Mouse (Mus musculus) adrenal gland, adult (tissue): ENCODE measurements at regions not wholly inside any gene's neighbourhood (a gene's known extent, or its start where the extent isn't known, plus 50 kb on each side); places are given as distances from the start of the nearest gene placed in this dataset.
A peak's percentile ranks its signal among the peaks of the same experiment; 100 is the strongest.

ENCODE experiments used
- DNase-seq, 2 experiments: peaks; one replicate each; pipeline ENCODE4 v3.0.0; 2022 to 2023; ENCODE audit warnings: low spot score in 1 of 2; ENCODE audit not compliant: inconsistent age in 2 of 2

DNA sequence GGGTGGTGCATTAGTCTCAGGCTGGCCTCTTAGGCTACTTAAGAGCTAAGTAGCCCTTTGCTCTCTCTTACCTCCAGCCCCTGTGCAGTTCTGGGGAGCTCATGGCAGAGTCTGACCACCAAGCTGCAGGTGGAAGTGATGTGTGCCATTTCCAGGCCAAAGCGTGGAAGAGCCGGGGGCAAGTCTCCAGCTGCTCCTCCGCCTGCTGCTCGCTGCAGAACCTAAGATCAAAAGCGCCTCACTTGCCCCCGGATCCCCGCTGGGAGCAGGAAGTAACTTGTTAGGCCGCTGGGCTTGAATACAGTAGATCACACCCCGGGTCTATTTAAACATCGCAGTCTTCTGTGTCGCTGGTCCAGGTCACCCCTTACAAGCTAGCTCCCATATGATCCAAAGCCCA, 246.8 kb upstream of the Prox1 start:
- no peak for DNase-seq

DNA sequence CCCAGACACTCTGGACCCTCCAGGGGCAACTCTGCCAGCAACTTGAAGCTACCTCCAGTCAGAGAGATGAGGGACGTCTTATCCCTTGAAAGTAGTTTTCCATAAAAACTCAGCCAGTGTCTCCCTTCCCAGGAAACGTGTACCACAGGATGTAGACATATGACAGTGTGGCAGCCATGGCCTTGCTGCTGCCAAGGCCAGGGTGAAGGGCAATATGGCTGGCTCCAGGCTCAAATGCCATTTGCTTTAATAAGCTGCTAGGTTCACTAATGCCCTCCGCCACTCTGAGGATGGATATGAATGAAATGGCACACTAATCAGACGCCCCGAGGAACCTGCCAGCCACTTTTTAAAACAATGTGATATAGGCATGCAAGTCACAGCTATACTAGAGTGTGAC, 241.2 kb upstream of the Prox1 start:
- DNase-seq = peak; percentile 43 to 75

DNA sequence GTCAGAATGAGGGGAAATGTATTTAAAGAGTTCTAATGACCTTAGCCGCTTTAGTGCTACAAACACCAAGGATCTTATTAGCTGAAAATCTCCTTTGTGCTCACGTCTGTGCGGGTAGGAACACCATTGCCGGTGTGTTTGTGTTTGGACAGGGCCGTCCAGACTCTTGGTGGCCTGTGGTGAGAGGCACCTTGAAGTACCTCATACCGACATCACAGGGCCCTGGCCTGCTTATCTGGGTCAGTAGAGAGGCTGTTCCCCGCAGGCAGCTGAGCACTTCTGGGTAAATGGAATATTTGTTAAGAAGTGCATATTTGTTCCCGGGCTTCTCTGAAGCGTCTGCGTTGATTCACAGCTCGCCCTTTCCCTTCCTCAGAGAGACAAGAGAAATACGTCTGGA, 232.8 kb upstream of the Prox1 start:
- no peak for DNase-seq

DNA sequence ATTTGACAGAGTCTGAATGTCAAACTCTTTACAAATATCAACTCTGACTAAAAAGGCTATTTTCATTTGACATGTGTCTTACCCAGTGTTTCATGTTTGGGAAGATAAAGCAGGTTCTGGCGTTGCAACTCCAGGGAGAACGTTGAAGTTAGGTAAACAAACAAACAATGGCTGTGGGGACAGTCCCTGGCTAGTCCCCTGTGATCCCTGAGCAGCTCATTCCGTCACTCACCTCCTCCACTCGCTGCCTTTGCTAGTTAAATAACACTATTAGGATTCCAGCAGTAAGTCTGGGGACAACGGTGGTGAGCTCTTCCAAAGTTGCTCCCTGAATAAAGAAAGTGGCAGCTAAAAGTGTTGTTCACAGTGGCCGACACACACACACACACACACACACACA, 227.8 kb upstream of the Prox1 start:
- DNase-seq = no peak

DNA sequence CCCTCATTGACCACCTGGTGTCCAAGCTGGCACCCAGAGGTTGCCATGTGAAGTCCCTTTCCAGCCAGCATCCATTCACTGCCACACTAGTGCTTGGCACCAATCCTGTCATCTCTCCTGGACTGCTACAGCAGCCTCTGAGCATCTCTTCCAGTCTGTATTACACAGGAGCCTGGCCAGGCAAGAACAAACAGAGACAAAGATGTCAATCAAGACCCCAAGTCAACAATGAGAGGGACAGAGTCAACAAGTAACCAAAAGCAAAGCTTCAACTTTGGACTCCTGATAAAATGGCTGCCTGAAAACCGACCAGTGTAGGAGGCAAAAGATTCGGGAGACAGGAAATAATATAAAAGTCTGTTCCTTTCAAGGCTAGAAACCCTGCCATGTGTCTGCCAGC, 227.3 kb upstream of the Prox1 start:
- DNase-seq = no peak

DNA sequence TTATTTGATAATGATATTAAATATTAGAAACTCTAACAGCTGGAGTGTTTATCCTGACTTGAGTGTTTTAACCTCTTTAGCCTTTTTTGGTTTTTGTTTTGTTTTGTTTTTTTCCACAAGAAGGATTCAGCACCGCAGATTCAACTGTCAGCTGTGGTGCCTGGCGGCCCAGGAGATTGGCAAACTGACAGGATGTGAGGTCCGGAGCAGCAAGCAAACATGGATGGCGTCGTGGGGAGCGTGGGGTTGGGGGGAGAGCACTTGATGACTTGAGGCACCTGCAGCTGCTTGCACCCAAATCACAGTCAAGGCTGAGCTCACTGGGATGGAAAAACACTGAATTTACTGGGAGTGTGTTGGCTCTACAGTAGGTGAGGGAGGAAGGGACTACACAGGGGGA, 222.5 kb upstream of the Prox1 start:
- no peak for DNase-seq

DNA sequence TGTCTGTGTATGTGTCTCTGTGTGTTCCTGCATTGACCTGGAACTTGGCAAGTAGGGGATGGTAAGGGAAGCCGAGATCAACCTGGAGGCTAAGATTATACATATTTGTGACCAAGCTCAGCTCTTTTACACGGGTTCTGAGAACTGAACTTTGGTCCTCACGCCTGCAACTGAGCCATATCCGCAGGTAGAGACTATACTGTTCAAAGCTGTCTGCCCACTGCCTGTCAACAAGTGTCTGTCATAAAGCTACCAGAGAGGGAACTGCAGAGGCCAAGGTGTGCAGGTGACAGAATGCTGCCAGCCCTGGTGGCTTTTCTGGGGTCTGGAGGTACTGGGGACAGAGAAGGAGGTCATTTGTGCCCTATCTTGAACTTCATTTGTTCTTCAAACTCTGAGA, 218.3 kb upstream of the Prox1 start:
- no peak for DNase-seq

DNA sequence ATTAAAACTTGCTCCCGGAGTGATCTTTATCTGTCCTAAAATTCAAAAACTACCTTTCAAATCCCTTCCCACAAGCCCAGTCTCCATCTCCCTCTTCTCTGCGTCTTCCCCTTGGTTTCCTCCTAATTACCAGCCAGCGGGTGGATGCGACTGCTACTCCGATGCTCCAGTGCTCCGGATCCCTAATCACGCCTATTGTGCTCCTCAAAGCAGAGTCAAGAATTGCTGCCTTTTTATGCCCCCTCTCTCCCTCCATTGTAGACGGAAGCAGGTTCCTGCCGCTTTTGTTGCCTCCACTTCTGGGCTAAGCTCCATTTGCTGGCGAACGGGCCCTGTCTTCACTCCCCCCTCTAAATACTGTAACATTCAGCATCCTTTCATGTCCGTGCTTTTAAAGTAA, 214.0 kb upstream of the Prox1 start:
- no peak for DNase-seq

DNA sequence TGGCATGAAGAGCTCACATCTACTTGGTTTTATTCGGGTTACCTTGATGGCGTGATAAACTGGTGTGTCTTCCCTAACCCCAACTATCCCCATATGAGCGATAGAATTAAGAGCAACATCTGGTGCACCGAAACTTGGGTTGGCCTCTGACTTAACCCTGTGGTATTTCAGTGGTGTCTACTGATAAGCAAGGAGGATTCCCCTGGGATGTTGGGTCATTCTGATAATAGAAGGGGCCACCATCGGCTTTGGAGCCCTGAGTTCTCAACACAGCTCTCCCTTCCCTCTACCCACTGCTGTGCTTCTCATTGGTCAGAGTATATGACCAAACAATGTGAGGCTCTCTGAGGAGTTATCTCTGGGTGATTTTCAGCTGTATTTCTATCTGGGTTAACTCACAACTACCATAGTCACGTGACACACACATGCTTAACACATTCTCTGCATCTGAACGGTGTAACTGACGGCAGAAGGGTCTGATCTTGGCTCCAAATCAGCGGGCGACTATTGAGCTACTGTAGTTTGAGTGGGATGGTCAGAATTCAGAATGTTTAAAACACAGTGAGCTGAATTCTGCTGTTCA, 212.8 kb upstream of the Prox1 start:
- DNase-seq = no peak

DNA sequence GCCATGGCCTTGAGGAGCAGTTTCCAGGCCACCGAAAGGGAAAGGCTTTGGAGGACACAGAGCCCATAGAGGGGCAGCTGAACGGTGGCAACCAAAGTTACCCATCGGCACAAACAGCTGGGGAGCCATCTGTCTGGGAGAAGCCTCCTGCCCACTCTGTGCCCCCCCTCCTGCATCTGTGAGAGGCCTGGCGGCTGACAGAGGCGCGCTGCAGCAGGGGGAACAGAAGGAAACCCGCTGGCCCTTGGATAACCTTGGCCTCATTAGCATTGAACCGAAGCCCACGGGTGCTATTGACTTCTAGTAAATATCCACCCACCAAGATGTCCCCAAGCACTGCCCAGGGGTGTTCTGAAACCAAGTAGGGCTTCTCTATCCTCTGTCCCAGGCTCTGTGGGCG, 209.6 kb upstream of the Prox1 start:
- peak; percentile 23 to 54 for DNase-seq

DNA sequence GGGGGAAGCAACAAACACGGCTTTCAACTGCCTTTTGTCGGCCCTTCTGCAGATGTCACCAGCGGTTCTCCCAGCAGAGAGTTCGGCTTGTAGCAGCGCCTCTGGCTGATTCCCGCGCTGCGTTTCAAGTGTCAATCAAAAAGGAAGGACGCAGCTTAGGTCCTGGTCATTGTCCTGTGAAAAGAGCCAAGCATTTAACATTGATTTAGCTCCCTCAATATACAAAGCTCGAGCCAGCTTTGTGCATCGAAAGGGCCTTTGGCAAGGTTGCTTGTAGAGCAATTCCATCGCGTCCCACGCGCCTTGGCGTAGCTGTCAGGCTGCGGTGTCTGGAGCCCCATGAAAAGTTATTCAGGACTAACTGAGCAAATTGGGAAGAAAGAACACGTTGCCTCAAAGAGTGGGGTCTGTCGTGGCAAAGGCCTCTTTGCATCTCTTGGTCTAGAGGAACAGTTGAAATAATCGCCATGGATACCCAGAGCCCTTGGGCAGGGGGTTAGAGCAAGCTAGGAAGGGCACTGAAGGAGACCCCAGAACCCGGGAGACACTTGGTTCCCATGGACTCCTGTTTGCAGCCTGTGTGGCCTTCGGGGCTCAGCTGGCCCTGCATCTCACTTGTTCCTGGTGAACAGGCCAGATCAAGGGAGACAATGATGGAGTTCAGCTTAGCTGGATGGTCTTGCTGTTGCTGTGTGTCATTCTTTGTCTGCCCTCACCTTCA, 204.8 kb upstream of the Prox1 start:
- DNase-seq = peak; percentile 12 to 41

DNA sequence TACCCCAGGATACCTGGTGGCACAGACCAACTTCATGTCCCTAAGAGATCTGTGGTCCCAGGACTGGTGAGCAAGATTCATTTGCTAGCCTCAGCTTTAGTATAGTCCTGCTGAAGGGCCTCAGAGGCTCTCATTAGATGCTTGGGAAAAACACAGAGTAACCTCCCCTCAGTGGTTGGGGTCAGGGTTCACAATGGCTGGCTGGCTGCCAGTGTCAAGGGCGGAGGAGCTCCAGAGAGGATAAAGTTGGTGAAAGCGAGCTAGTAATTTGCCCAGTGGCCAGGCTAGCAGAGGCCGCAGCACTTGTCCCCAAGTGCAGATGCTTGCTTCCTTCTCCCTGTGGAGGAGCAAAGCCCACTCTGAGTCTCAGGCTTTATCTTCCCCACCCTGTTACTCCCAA, 203.8 kb upstream of the Prox1 start:
- DNase-seq = peak; percentile 15 to 49

DNA sequence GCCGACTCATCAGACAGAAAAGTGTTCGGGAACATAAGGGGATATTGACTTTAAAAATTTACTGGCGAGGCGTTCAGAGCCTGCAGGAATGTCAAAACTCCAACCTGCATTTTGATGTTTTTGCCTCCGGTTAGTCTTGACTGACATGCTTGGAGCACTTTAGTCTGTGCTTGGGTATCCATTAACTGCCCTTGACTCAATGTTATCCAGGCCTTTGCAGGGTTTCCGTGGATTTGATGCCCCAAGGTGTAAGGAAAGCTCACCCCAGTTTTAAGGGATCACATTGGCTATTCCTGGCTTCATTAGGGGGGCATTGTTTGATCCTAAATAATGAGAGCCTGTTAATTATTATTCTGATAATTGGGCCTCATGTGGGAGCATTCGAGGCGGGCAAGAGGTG, 196.1 kb upstream of the Prox1 start:
- DNase-seq = no peak

DNA sequence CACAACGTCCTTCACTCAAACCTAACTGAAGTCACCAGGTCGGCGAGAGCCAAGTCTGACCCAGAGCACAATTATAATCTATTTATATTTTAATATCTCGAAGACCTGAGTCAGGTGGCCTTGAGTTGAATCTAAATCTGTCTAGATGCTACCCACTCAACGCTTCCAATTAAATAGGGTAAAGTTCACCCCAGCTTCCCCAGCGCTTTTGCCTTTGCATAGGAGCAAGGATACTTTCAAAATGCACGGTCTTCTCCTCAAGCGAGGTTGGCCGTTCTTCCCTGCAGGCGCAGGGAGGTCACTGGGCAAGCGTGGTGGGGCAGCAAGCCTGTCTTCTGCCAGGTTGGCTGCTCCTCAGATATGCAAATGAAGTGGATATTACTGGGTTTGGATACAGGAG, 194.6 kb upstream of the Prox1 start:
- peak; percentile 20 to 62 for DNase-seq

DNA sequence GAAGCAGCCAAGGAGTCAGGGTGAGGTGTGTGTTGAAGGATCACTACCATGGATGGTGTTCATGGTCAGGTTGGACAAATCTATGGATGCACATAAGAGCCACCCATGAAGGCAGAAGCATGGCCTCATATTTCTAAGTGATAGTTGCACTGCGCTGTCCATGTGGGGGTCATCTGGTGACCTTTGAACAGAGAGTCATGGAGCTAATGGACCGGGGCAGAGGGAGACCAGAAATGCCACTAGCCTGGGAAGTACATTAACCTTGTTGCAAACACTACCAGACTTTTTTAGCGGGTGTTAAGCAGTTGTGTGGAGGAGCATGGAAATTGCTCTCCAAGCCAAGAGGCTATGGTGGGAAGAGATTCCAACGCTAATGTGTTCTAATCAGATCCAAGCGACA, 190.1 kb upstream of the Prox1 start:
- DNase-seq = no peak

DNA sequence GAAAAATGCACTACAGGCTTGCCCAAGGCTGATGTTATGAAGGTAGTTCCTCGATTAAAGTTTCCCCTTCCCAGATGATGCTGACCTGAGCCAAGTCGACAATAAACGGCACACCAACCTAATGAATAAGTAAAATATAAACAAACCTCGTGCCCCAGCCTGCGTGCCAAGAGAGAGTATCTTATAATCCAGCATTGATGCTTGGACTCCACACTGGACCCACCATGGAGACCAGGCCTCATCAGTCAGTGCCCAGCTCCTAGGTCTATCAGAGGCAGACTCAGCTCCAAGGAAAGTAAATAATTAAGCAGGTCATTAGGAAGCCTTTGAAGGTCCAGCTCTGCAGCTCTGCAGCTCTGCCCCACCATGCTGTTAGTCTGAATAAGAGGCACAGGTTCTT, 187.3 kb upstream of the Prox1 start:
- DNase-seq = no peak

DNA sequence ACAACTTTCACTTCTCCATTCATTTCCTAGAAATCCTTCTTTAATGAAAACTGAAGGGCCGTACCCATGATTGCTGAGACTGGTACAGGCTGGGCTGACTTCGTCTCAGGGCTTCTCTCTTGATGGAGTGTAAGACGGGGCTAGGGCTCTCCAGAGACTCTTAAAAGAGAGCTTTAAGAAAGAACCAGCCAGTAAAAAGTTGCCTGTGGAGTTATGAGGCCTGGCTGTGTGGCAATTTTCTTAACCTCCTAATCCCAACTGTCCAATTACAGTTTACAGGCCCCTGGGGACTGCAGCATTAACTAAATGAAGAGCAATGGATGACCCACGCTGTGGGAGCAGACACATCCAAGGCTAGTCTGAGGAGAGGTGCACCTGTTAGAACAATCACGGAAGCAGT, 177.1 kb upstream of the Prox1 start:
- DNase-seq = no peak

DNA sequence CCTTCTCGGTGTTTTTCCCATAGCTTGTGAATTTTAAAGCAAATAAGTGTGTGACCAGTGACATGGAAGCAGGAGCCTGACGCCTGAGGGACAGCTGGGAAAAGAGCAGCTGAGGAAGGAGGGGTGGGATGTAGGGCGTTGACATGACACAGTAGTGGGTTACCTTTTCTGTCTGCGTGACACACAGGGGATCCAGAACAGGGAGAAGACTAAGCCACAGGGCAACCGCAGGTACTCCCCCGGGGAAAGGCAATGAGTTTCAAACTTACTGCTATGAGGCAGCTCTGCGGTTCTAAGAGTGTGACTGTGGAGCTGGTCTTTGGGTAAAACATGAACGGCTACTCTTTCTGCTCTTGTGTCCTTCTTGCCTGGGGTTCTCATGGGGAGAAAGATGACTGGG, 170.2 kb upstream of the Prox1 start:
- no peak for DNase-seq

DNA sequence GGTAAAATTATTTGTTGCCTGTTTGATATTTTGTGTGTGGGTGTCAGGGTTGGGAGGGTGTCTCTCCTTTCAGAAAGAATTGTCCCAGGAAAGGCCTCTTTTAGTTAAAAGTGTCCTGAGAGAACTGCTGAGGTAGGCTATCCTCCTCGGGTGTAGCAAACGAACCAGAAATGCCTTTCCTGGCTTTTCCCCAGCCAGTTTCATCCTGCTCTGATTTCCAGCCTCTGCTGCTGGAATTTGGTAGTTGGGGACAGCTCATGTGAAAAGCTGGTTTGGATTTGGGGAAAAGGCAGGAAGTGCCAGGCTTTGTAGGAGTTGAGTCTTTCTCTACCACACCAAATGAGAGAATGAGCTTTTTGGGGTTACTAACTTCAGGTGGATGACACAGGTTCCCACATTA, 164.0 kb upstream of the Prox1 start:
- no peak for DNase-seq

DNA sequence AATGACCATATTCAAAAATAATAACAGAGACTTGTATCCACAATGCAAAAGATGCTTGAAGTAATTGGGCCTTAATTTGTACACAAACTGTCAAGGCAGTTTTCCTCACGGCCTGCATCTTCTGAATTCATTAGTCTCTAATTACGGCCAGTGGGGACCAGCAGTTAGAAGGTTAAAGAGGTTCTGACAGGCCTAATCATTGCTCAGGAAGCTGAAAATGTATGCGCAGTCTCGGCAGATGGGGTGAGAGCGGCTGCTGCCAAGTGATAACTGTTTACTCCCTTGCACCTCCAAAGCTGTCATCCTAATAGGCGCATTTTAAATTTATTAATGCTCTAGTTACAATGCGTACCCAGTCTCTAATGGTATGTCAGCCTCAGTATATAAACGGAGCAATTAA, 163.5 kb upstream of the Prox1 start:
- no peak for DNase-seq

DNA sequence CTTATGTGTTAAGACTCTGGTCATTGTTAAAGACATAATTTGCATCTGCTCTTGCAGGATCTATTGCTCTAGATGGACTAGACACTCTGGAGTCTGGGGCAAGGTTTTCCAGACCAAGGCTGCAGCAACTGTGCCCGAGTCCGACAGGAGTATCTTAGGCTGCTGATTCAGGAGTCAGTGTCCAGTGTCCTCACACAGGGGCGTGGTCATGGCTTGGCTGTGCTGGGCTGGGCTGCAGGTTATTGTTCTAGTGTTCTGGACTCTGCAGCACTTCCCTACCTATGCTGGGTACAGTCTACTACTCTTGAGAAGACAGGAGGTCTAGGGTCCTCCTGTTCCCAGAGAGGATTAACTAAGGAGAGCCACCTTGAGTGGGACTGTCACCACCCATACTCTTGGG, 161.5 kb upstream of the Prox1 start:
- no peak for DNase-seq

DNA sequence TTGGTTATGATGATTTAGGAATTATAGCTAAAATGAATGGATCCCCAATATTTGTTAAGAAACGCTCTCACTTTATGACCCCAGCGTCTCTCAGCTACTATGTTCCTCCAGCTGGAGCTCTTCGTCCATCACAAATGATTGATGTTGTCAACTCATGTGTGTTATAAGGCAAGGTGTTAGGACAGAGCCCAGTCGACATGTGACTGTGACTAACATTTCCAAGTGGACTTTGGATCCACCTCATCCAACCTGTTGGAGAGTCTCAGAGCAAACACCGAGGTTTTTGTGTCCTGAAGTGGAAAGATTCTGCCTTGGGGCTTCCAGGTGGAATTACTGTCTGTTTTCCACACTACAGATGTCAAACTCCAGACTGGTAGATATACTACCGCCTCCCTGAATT, 154.0 kb upstream of the Prox1 start:
- no peak for DNase-seq

DNA sequence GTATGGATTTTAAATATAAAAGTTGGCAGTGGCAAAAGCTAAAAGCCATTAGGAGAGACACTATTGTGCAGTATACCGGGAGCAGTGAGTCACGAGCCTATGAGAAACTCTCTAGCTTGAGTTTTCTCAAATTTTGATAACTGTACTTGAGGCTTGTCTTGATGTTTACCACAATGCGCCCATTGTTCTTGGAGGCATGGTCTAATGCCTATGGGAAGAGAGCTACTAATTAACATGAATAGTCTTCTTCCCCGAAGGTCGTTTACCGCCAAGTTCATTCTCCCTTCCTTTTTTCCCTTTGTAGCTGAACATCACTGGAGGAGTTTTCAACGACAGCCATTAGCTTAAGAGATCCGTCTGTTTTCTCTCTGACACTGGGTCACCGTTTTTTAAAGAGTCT, 153.2 kb upstream of the Prox1 start:
- DNase-seq = no peak
